Mouse (Mus musculus): ENCODE results near the gene Pcyt1a. TPM values are rescaled to one million over a fixed set of nuclear protein-coding genes. Genes with fewer than 3 reads are reported as not detected.

Gene Pcyt1a
- total and polyA plus RNA-seq, 3 experiments = 36.9 to 53.7 TPM; not detected in 1

DNA sequence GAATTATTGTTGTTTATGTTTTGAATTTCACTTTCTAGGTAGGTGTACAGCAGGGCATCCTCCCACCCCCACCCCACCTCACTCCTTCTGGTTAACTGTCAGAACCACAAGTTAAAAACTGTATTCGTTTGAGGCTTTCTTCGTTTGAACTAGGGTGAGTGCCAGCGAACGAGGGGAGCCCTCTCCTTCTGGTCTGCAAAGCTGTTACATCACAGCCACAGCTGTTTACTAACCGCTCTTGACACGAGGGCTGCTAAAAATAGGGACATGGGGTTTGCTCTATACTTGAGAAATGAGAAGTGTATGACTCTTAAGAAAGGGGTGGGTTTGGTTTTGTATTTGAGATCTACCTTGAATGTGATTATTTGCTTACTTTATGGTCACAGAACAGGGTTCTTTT lies 3.3 kb downstream of the Pcyt1a start:
- Histone ChIP-seq H3K9ac (ENCODE audit: control insufficient read depth, low read depth, low read length, poor library complexity, severe bottlenecking) (no peak overlapping the region), H3K27ac (ENCODE audit: control insufficient read depth, low read depth, low read length) (no peak overlapping the region)
- DNase-seq (ENCODE audit: low read depth, low spot score) = peak; percentile 43

DNA sequence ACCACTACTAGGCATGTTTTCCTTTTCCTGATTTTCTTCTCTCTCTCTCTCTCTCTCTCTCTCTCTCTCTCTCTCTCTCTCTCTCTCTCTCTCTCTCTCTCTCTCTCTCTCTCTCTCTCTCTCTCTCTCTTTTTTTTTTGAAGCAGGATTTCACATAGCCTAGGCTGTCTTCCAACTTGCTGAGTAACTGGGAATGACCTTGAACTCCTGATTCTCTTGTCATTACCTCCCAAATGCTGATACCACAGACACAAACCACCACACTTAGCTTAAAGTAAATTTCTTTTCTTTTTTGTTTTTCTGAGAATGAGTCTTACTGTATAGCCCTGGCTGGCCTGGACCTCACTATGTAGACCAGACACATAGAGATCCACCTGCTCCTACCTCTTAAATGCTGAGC lies 4.0 kb downstream of the Pcyt1a start:
- Histone ChIP-seq H3K4me1 (ENCODE audit: control insufficient read depth in 1 of 2, insufficient read depth in 2 of 2, low read length in 2 of 2) (peaks cover 17 to 18% of the 10 kb centered on the region in 2 experiments), H3K36me3 (ENCODE audit: control insufficient read depth in 1 of 2, insufficient read depth in 2 of 2, low read length in 2 of 2) (peaks cover 0 to 31% of the 10 kb centered on the region in 2 experiments; a peak in 3 of 4 replicates), H3K27me3 (ENCODE audit: control insufficient read depth in 1 of 2, insufficient read depth in 2 of 2, low read length in 2 of 2) (no peaks in the 10 kb centered on the region), H3K27ac (ENCODE audit: control insufficient read depth, low read depth, low read length) (no peak overlapping the region), H3K9ac (ENCODE audit: control insufficient read depth, low read depth, low read length, poor library complexity, severe bottlenecking) (no peak overlapping the region), H3K79me2 (ENCODE audit: control insufficient read depth, insufficient read depth, low read length, poor library complexity) (peaks cover 18% of the 10 kb centered on the region), H3K9me3 (replicated peaks; ENCODE audit: insufficient read depth, low read length) (no peaks in the 10 kb centered on the region), H3K4me3 (ENCODE audit: control insufficient read depth in 1 of 2, insufficient read depth in 1 of 2, low read depth in 2 of 2, low read length in 2 of 2) (no peak overlapping the region)
- no peak for DNase-seq (ENCODE audit: low read depth, low spot score)
- TF ChIP-seq MAFK (IDR thresholded peaks at IDR 0.05; ENCODE audit: borderline replicate concordance, low read depth, low read length) (no peak), SMC3 (IDR thresholded peaks at IDR 0.05; ENCODE audit: low read depth, low read length) (no peak), POLR2AphosphoS2 (IDR thresholded peaks at IDR 0.05; ENCODE audit: low read length) (no peak), JUND (IDR thresholded peaks at IDR 0.05; ENCODE audit: low read depth, low read length) (no peak), ETS1 (IDR thresholded peaks at IDR 0.05; ENCODE audit: low read depth, low read length) (no peak), CTCF (IDR thresholded peaks at IDR 0.05 in 2 of 3, conservative IDR thresholded peaks at IDR 0.05 in 1 of 3; ENCODE audit: control insufficient read depth in 1 of 3, insufficient read depth in 1 of 3, low read depth in 2 of 3, low read length in 3 of 3, poor library complexity in 1 of 3, severe bottlenecking in 1 of 3) (no peak), USF2 (IDR thresholded peaks at IDR 0.05; ENCODE audit: borderline replicate concordance in 1 of 2, insufficient read depth in 1 of 2, low read depth in 1 of 2, low read length in 2 of 2) (no peak), ZKSCAN1 (IDR thresholded peaks at IDR 0.05; ENCODE audit: low read depth, low read length) (no peak), POLR2A (IDR thresholded peaks at IDR 0.05; ENCODE audit: control insufficient read depth in 1 of 2, insufficient read depth in 1 of 2, low read depth in 1 of 2, low read length in 2 of 2, poor library complexity in 1 of 2) (no peak), MYB (IDR thresholded peaks at IDR 0.05; ENCODE audit: low read depth, low read length) (no peak)

More for the DNA sequence above, 3.3 kb downstream of the Pcyt1a start:
- no peak overlapping the region for H3K4me3 ChIP-seq (ENCODE audit: control insufficient read depth in 1 of 2, insufficient read depth in 1 of 2, low read depth in 2 of 2, low read length in 2 of 2)
- no peaks in the 10 kb centered on the region for H3K27me3 ChIP-seq (ENCODE audit: control insufficient read depth in 1 of 2, insufficient read depth in 2 of 2, low read length in 2 of 2)
- peaks cover 19% of the 10 kb centered on the region for H3K79me2 ChIP-seq (ENCODE audit: control insufficient read depth, insufficient read depth, low read length, poor library complexity)
- peaks cover 0 to 37% of the 10 kb centered on the region in 2 experiments; a peak in 3 of 4 replicates for H3K36me3 ChIP-seq (ENCODE audit: control insufficient read depth in 1 of 2, insufficient read depth in 2 of 2, low read length in 2 of 2)
- TF ChIP-seq MXI1 (IDR thresholded peaks at IDR 0.05; ENCODE audit: low read depth, low read length) (peak; percentile 91), TCF12 (IDR thresholded peaks at IDR 0.05; ENCODE audit: low read depth, low read length) (peak; percentile 44; the same call in 1 of the 2 replicates), USF1 (IDR thresholded peaks at IDR 0.05; ENCODE audit: low read depth, low read length) (no peak), BHLHE40 (IDR thresholded peaks at IDR 0.05; ENCODE audit: borderline replicate concordance, low read depth, low read length) (peak; percentile 66; the same call in 1 of the 2 replicates), ETS1 (IDR thresholded peaks at IDR 0.05; ENCODE audit: low read depth, low read length) (peak; percentile 96), CHD1 (IDR thresholded peaks at IDR 0.05; ENCODE audit: low read depth, low read length) (no peak), SMC3 (IDR thresholded peaks at IDR 0.05; ENCODE audit: low read depth, low read length) (no peak), SIN3A (IDR thresholded peaks at IDR 0.05; ENCODE audit: low read length) (peak; percentile 85), MEF2A (IDR thresholded peaks at IDR 0.05; ENCODE audit: extremely low read depth, insufficient replicate concordance, low read depth, low read length, poor library complexity, severe bottlenecking) (peak; percentile 90; the same call in 1 of the 2 replicates), MAX (IDR thresholded peaks at IDR 0.05; ENCODE audit: low read length) (peak; percentile 54; the same call in 1 of the 2 replicates), CTCF (IDR thresholded peaks at IDR 0.05 in 2 of 3, conservative IDR thresholded peaks at IDR 0.05 in 1 of 3; ENCODE audit: control insufficient read depth in 1 of 3, insufficient read depth in 1 of 3, low read depth in 2 of 3, low read length in 3 of 3, poor library complexity in 1 of 3, severe bottlenecking in 1 of 3) (no peak), POLR2A (IDR thresholded peaks at IDR 0.05; ENCODE audit: control insufficient read depth in 1 of 2, insufficient read depth in 1 of 2, low read depth in 1 of 2, low read length in 2 of 2, poor library complexity in 1 of 2) (no peak), NRF1 (IDR thresholded peaks at IDR 0.05; ENCODE audit: insufficient read depth, low read depth, low read length, poor library complexity, severe bottlenecking) (no peak)
- H3K9me3 ChIP-seq (replicated peaks; ENCODE audit: insufficient read depth, low read length) = no peaks in the 10 kb centered on the region
- H3K4me1 ChIP-seq (ENCODE audit: control insufficient read depth in 1 of 2, insufficient read depth in 2 of 2, low read length in 2 of 2) = peaks cover 20 to 21% of the 10 kb centered on the region in 2 experiments

Measured in MEL (cell line).